Mouse (Mus musculus): ENCODE measurements around the gene AC131692.1. TPM values are rescaled to one million over a fixed set of nuclear protein-coding genes. Genes with fewer than 3 reads are reported as not detected.

The AC131692.1 gene
- polyA plus RNA-seq, 1 experiment from 2014 or later = 0.34 TPM

GRCm38 (mm10) chr19:6070571-6071250 lies 23.5 kb upstream of the AC131692.1 start:
- H3K27ac ChIP-seq = no peak overlapping the region
- no peak overlapping the region for H3K9ac ChIP-seq
- H3K36me3 ChIP-seq = peaks cover 61% of the 10 kb centered on the region
- no peaks in the 10 kb centered on the region for H3K9me3 ChIP-seq
- H3K4me2 ChIP-seq = no peak overlapping the region
- WGBS = 91% methylated on average over 31 of the region's 31 CpGs
- ATAC-seq (ENCODE audit: insufficient number of reproducible peaks, insufficient read depth, low FRiP score, low TSS enrichment, low read depth) = no peak
- no peak overlapping the region for H3K4me3 ChIP-seq
- peaks cover 28% of the 10 kb centered on the region for H3K4me1 ChIP-seq
- no peaks in the 10 kb centered on the region for H3K27me3 ChIP-seq

- Histone ChIP-seq H3K36me3 (peaks cover 61% of the 10 kb centered on the region), H3K27ac (no peak overlapping the region), H3K9ac (no peak overlapping the region), H3K4me1 (peaks cover 30% of the 10 kb centered on the region), H3K27me3 (no peaks in the 10 kb centered on the region), H3K4me2 (no peak overlapping the region), H3K4me3 (no peak overlapping the region), H3K9me3 (no peaks in the 10 kb centered on the region)
- ATAC-seq (ENCODE audit: insufficient number of reproducible peaks, insufficient read depth, low FRiP score, low TSS enrichment, low read depth) = no peak
- WGBS = 93% methylated on average over 19 of the region's 19 CpGs
Observed at GRCm38 (mm10) chr19:6071261-6071660, 23.0 kb upstream of the AC131692.1 start.

- no peaks in the 10 kb centered on the region for H3K9me3 ChIP-seq
- H3K4me2 ChIP-seq = no peak overlapping the region
- peaks cover 57% of the 10 kb centered on the region for H3K36me3 ChIP-seq
- H3K4me3 ChIP-seq = no peak overlapping the region
- H3K27ac ChIP-seq = no peak overlapping the region
- peaks cover 17% of the 10 kb centered on the region for H3K4me1 ChIP-seq
- no peak for ATAC-seq (ENCODE audit: insufficient number of reproducible peaks, insufficient read depth, low FRiP score, low TSS enrichment, low read depth)
- 84% methylated on average over 5 of the region's 5 CpGs for WGBS
- H3K9ac ChIP-seq = no peak overlapping the region
- no peaks in the 10 kb centered on the region for H3K27me3 ChIP-seq
Observed at GRCm38 (mm10) chr19:6073889-6074288, 20.3 kb upstream of the AC131692.1 start.

- peak; percentile 74 for ATAC-seq (ENCODE audit: insufficient number of reproducible peaks, insufficient read depth, low FRiP score, low TSS enrichment, low read depth)
- H3K9ac ChIP-seq = peak within 1 kb of the TSS; percentile 88
- peaks cover 52% of the 10 kb centered on the region for H3K36me3 ChIP-seq
- H3K4me2 ChIP-seq = peak within 1 kb of the TSS; percentile 89
- peak within 1 kb of the TSS; percentile 83 for H3K4me3 ChIP-seq
- H3K9me3 ChIP-seq = no peaks in the 10 kb centered on the region
- WGBS = under 1% methylated on average over 33 of the region's 33 CpGs
- no peaks in the 10 kb centered on the region for H3K27me3 ChIP-seq
- H3K4me1 ChIP-seq = peaks cover 17% of the 10 kb centered on the region
- peak within 1 kb of the TSS; percentile 88 for H3K27ac ChIP-seq
Observed at GRCm38 (mm10) chr19:6076564-6077393, 17.4 kb upstream of the AC131692.1 start, which contains the start of gene Vps51. Gene Vps51, minus strand, starts transcription at chr19:6077231.

GRCm38 (mm10) chr19:6079983-6080480 lies 14.2 kb upstream of the AC131692.1 start, which contains the start of gene Tmem262:
Gene Tmem262, plus strand, starts transcription at chr19:6080033.
- 92% methylated on average over 12 of the region's 12 CpGs for WGBS
- Histone ChIP-seq H3K4me1 (peaks cover 28% of the 10 kb centered on the region), H3K4me3 (no peak within 1 kb of the TSS), H3K36me3 (peaks cover 38% of the 10 kb centered on the region), H3K27ac (no peak within 1 kb of the TSS), H3K9ac (no peak within 1 kb of the TSS), H3K9me3 (no peaks in the 10 kb centered on the region), H3K27me3 (no peaks in the 10 kb centered on the region), H3K4me2 (no peak within 1 kb of the TSS)
- no peak for ATAC-seq (ENCODE audit: insufficient number of reproducible peaks, insufficient read depth, low FRiP score, low TSS enrichment, low read depth)

- Histone ChIP-seq H3K36me3 (peaks cover 39% of the 10 kb centered on the region), H3K27me3 (no peaks in the 10 kb centered on the region), H3K9me3 (no peaks in the 10 kb centered on the region), H3K9ac (no peak within 1 kb of the TSS), H3K4me2 (no peak within 1 kb of the TSS), H3K4me1 (peaks cover 26% of the 10 kb centered on the region), H3K4me3 (no peak within 1 kb of the TSS), H3K27ac (no peak within 1 kb of the TSS)
- no peak for ATAC-seq (ENCODE audit: insufficient number of reproducible peaks, insufficient read depth, low FRiP score, low TSS enrichment, low read depth)
- WGBS = 79% methylated on average over 9 of the region's 9 CpGs
Observed at GRCm38 (mm10) chr19:6082156-6082555, 12.1 kb upstream of the AC131692.1 start, which contains the start of gene Gm28374. Gene Gm28374, minus strand, starts transcription at chr19:6082256.

GRCm38 (mm10) chr19:6084478-6085248 lies 9.6 kb upstream of the AC131692.1 start, which contains the start of the genes Zfpl1 and Cdca5:
Gene Zfpl1, minus strand, starts transcription at chr19:6084956.
Gene Cdca5, plus strand, starts transcription at chr19:6084983.
- Histone ChIP-seq H3K4me2 (peak within 1 kb of the TSS; percentile 93), H3K27me3 (no peaks in the 10 kb centered on the region), H3K27ac (peak within 1 kb of the TSS; percentile 58), H3K36me3 (peaks cover 55% of the 10 kb centered on the region), H3K9ac (peak within 1 kb of the TSS; percentile 79), H3K4me3 (peak within 1 kb of the TSS; percentile 76), H3K9me3 (no peaks in the 10 kb centered on the region), H3K4me1 (peaks cover 23% of the 10 kb centered on the region)
- under 1% methylated on average over 58 of the region's 58 CpGs for WGBS
- peak; percentile 80 for ATAC-seq (ENCODE audit: insufficient number of reproducible peaks, insufficient read depth, low FRiP score, low TSS enrichment, low read depth)

- no peaks in the 10 kb centered on the region for H3K27me3 ChIP-seq
- peak overlapping the region; percentile 58 for H3K27ac ChIP-seq
- under 1% methylated on average over 17 of the region's 17 CpGs for WGBS
- peak overlapping the region; percentile 79 for H3K9ac ChIP-seq
- H3K4me2 ChIP-seq = peak overlapping the region; percentile 93
- peak; percentile 48; the same call in 1 of the 2 replicates for ATAC-seq (ENCODE audit: insufficient number of reproducible peaks, insufficient read depth, low FRiP score, low TSS enrichment, low read depth)
- peaks cover 23% of the 10 kb centered on the region for H3K4me1 ChIP-seq
- H3K9me3 ChIP-seq = no peaks in the 10 kb centered on the region
- H3K36me3 ChIP-seq = peaks cover 55% of the 10 kb centered on the region
- H3K4me3 ChIP-seq = peak overlapping the region; percentile 76
Observed at GRCm38 (mm10) chr19:6085417-6085879, 8.8 kb upstream of the AC131692.1 start.

GRCm38 (mm10) chr19:6088841-6089240 lies 5.4 kb upstream of the AC131692.1 start:
- Histone ChIP-seq H3K4me1 (peaks cover 16% of the 10 kb centered on the region), H3K27me3 (no peaks in the 10 kb centered on the region), H3K27ac (no peak overlapping the region), H3K9me3 (no peaks in the 10 kb centered on the region), H3K9ac (no peak overlapping the region), H3K4me2 (no peak overlapping the region), H3K36me3 (peaks cover 62% of the 10 kb centered on the region), H3K4me3 (no peak overlapping the region)
- ATAC-seq (ENCODE audit: insufficient number of reproducible peaks, insufficient read depth, low FRiP score, low TSS enrichment, low read depth) = no peak
- WGBS = 93% methylated on average over 13 of the region's 13 CpGs

GRCm38 (mm10) chr19:6097847-6098246 lies 3.6 kb downstream of the AC131692.1 start:
- no peak overlapping the region for H3K9ac ChIP-seq
- H3K4me2 ChIP-seq = no peak overlapping the region
- 82% methylated on average over 3 of the region's 3 CpGs for WGBS

GRCm38 (mm10) chr19:6101186-6101585 lies 7.0 kb downstream of the AC131692.1 start:
- peaks cover 19% of the 10 kb centered on the region; the same call in 1 of the 2 replicates for H3K36me3 ChIP-seq
- H3K27ac ChIP-seq = no peak overlapping the region
- no peaks in the 10 kb centered on the region for H3K9me3 ChIP-seq
- H3K9ac ChIP-seq = no peak overlapping the region
- no peak overlapping the region for H3K4me3 ChIP-seq
- no peak for ATAC-seq (ENCODE audit: insufficient number of reproducible peaks, insufficient read depth, low FRiP score, low TSS enrichment, low read depth)
- WGBS = 16% methylated on average over 6 of the region's 6 CpGs
- H3K4me2 ChIP-seq = no peak overlapping the region
- no peaks in the 10 kb centered on the region for H3K27me3 ChIP-seq
- peaks cover 7% of the 10 kb centered on the region; the same call in 1 of the 2 replicates for H3K4me1 ChIP-seq

More at GRCm38 (mm10) chr19:6097847-6098246, 3.6 kb downstream of the AC131692.1 start:
- no peaks in the 10 kb centered on the region for H3K9me3 ChIP-seq
- H3K36me3 ChIP-seq = peaks cover 48% of the 10 kb centered on the region
- no peak for ATAC-seq (ENCODE audit: insufficient number of reproducible peaks, insufficient read depth, low FRiP score, low TSS enrichment, low read depth)
- no peak overlapping the region for H3K4me3 ChIP-seq
- no peaks in the 10 kb centered on the region for H3K27me3 ChIP-seq
- H3K27ac ChIP-seq = no peak overlapping the region
- H3K4me1 ChIP-seq = peaks cover 7% of the 10 kb centered on the region; the same call in 1 of the 2 replicates

All from embryonic facial prominence, embryonic 13.5 days (tissue).